Mouse (Mus musculus) ES-Bruce4 (cell line): Measurements from ENCODE around the gene Wasf2.

Experiments
- CTCF ChIP-seq: IDR thresholded peaks from one replicate; pipeline ENCODE4 v1.8.1; 2011; ENCODE audit warnings: low read depth, low read length
- EP300 ChIP-seq: IDR thresholded peaks from 2 replicates; pipeline ENCODE4 v1.6.1; 2011; ENCODE audit warnings: low read depth, low read length; ENCODE audit not compliant: insufficient read depth
- POLR2A ChIP-seq: IDR thresholded peaks from one replicate; pipeline ENCODE4 v1.8.1; 2011; ENCODE audit warnings: low read length; ENCODE audit not compliant: insufficient read depth

DNA sequence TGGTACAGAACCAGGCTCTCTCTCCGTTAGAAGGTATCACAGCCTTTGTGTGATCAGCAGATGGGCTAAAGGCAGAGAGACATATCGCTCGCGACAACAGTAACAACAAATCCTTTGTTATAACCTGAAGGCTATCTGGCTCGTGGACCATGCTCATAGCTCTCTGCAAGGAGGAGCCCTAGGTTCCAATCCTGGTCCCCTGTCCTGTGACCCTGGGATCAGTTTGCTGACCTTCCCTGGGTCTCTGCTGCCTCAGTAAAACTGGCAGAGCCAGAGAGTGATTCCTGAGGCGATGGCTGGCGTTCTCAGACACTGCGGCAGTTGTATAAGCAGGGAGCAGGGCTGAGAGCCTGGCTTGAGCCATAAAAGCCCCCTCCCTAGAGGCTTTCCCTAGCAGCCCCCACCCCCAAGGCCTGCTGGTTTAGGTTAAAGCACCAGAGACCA, 40.0 kb upstream of the Wasf2 start:
- TF ChIP-seq EP300: no peak
- TF ChIP-seq POLR2A: no peak
- TF ChIP-seq CTCF: no peak
